Mouse (Mus musculus) adrenal gland, postnatal 14 days (tissue): ENCODE measurements around the gene Atrnl1. TPM values are rescaled to one million over a fixed set of nuclear protein-coding genes. Genes with fewer than 3 reads are reported as not detected.

Source experiments
- DNase-seq: peaks from one replicate; pipeline ENCODE4 v3.0.0; 2021; ENCODE audit warnings: mixed read lengths
- total RNA-seq: library from RNA; stranded (reverse); gene quantifications from 2 replicates; pipeline ENCODE4 v1.2.3, GENCODE M21; 2021

The Atrnl1 gene
- total RNA-seq, 1 experiment from 2014 or later: 29.0 TPM

GRCm38 (mm10) chr19:57609361-57610057 is 1.3 kb upstream of the Atrnl1 start:
- DNase-seq: peak; percentile 65

- no peak for DNase-seq
Measured at GRCm38 (mm10) chr19:57610058-57610475, 767 bp upstream of the Atrnl1 start.

GRCm38 (mm10) chr19:57611291-57612178 is 701 bp downstream of the Atrnl1 start:
- peak; percentile 79 for DNase-seq

- DNase-seq: no peak
Measured at GRCm38 (mm10) chr19:57612179-57612472, 1.3 kb downstream of the Atrnl1 start.

GRCm38 (mm10) chr19:57615972-57616621 is 5.3 kb downstream of the Atrnl1 start:
- no peak for DNase-seq

DNA sequence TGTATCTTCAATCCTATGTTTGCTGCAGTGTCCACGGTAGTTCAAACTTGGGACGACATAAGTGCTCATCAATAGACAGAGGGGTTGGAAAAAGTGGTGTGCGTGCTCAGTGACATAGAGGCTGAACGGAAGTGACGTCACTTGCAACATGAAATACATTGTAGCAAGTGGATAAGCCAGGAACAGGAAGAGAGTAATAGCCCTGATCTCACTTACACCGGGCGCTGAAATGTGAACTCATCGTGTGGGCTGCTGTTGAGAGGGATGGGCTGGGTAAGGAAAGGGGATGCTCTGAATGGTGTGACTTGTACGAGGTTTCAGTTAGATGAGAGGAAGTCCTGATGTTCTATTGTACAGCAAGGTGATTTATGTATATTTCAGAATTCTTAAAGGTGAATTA is 8.3 kb downstream of the Atrnl1 start:
- DNase-seq: no peak

DNA sequence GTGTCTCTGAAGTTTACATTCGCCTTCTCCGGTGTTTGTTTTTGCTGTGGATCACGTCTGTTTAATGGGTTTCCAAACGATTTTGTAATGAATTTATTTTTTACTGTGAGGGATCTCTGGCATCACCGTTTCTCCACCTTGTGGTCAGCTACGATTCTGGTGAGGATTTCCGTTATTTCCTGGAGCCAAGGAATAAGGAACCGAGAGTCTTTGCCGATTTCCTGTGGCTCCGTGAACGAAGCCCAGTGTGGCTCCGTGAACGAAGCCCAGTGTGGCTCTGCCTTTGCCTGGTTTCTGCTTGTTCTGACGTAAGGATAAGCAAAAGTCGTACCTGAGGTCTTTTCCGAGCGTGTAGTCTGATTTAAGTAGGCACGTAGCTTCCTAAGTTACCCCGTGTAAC is 11.0 kb downstream of the Atrnl1 start:
- DNase-seq: no peak

GRCm38 (mm10) chr19:57625738-57626137 is 14.9 kb downstream of the Atrnl1 start:
- no peak for DNase-seq

- DNase-seq: no peak
Measured at GRCm38 (mm10) chr19:57627251-57627650, 16.4 kb downstream of the Atrnl1 start.

DNA sequence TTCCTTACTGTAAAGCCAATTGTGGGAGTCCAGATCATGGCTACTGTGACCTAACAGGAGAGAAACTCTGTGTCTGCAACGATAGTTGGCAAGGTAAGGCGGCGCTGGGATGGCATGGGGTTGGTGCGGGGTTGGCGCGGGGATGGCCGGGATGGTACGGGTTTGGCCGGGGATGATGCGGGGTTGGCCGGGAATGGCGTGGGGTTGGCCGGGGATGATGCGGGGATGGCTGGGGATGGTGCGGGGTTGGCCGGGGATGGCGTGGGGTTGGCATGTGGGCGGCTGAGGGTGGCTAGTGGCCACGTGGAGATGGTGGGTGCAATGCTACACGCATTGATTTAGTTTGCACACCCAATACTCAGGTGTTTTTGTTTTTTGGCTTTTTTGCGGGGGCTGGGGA is 31.7 kb downstream of the Atrnl1 start:
- DNase-seq: no peak

GRCm38 (mm10) chr19:57642980-57643379 is 32.1 kb downstream of the Atrnl1 start:
- no peak for DNase-seq

DNA sequence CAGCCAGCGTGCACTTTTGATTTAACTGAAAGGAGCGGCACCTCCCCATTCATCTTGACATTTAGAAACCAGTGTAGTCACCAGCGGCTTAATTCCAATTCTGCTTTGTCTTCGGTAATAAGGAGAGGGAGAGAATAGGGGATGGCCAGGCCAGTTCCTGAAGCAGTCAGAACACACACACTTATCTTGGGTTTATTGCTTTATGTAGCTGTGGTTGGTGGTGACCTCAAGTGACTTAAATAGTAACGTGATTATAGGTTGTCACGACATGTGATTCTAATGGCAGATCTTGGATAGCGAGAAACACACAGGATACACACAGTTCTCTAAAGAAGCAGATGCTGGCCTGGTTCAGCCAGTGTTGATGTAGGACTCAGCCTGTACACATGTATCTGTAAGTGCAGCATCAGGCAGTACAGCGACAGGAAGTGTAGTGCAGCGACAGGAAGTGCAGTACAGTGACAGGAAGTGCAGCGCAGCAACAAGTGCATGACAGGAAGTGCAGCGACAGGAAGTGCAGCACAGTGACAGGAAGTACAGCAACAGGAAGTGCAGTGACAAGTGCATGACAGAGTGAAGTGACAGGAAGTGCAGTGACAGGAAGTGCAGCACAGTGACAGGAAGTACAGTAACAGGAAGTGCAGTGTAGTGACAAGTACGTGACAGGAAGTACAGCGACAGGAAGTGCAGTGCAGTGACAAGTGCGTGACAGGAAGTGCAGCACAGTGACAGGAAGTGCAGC is 37.5 kb downstream of the Atrnl1 start:
- DNase-seq: no peak

GRCm38 (mm10) chr19:57648944-57649271 is 38.1 kb downstream of the Atrnl1 start:
- no peak for DNase-seq

DNA sequence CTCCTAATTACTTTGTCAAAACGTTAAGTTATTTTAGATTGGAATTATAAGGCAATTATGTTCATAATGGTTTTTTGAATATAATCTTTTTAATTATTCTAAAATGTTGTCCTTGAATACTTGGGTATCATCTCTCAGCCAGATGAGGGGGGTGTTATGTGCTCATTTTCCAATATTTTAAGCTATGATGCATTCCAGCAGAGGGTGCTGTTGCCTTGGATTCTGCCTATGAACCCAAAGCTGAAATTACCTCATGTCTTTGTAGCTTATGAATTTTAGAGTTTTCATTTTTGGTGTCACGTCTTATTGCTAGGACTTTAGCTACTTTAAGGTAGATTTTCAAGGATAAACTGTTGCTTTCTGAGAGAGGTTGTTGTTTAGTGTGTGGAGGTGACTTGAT is 44.2 kb downstream of the Atrnl1 start:
- DNase-seq: peak; percentile 70

DNA sequence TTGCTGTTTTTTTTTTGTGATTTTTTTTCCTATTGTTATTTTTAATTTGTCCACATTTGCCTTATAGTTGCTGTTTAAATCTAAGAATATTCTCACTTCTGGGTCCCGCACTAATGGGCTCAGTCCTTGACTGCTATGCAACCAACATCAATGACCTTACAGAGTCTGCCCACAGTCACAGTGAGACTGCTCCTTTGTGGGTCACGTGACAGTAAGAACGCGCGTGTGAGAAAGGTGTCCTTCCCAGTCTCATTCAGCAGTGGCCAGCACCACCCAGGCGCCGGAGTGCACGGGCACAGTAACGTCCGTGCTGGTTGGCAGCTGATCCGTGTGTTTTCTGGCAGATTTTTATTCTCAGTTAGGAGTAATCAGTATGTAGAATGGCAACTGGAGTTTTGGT is 44.7 kb downstream of the Atrnl1 start:
- DNase-seq: no peak

GRCm38 (mm10) chr19:57657426-57658087 is 46.7 kb downstream of the Atrnl1 start:
- no peak for DNase-seq

DNA sequence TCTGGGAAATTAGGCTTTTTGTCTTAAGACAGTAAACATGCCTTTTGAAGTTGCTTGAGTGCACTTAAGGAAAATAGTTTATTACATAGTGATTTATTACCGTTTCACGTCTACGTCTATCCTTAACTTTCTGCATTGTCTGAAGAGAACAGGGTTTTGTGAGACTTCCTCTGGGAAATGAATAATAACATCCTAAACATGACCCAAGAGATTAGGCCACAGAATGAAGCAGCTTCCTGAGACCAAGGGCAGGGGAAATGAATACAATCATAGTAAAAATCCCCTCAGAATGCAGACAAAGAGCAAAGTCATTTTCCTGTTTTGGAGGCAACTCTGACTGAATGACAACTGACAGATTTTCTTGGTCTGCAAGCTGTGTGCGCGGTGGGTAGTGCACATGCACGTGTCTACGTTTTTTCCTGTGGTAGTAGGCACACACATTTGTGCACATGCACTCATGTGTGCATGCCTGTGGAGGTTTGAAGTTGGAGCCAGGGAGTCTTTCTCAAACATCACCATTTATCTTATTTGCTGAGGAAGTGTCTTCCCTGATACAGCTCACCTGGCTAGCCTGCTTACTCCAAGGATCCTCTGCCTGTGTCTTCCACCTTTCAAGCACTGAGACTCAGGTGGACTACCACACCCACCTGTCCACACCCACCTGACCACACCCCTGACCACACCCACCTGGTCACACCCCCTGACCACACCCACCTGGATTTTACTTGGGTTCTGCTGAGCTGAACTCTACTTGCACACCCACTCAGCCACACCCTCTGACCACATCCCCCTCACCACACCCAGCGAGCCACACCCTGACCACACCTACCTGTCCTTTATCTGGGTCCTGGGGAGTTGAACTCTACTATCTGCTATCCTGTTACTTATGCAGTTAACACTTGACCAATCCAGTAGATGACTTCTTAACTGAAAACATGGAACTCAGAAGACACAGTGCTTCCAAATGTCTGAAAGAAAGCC is 47.6 kb downstream of the Atrnl1 start:
- DNase-seq: no peak

GRCm38 (mm10) chr19:57667011-57667410 is 56.2 kb downstream of the Atrnl1 start:
- DNase-seq: no peak

DNA sequence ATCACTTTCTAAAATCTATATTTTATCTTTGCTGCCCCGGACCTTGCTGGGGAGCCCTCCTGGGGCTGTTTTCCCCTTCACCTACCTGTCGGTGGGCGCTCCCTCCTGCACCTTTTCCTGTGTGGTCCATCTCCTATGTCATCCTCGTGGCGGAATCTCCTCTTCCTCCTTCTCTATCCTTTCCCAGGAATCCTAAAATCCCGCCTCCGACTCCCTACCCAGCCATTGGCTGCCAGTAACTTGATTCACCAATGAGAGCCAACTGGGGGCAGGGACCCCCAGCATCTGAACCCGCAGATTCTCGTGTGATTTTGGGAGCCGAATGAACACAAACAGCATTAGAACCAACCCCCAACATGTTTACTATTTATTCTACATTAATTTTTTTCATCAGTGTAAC is 57.1 kb downstream of the Atrnl1 start:
- no peak for DNase-seq

DNA sequence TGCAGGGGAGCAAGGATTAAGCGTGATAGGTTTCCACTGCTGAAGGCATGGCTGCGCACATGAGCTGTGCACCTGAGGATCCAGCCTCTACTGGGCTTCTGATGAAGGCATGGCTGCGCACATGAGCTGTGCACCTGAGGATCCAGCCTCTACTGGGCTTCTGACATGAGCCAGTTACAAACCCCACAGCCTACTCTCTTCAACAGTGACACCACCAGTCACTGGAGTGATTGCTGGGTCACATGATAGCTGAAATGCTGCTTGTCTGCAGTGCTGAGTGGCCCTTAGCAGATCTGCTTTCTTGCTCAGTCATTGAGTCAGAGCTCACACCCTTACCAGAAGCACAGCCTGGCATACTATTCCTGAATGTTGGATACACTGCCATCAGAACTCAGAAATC is 68.6 kb downstream of the Atrnl1 start:
- no peak for DNase-seq

- DNase-seq: no peak
Measured at GRCm38 (mm10) chr19:57686596-57686995, 75.8 kb downstream of the Atrnl1 start.
